Mouse (Mus musculus) CD4-positive helper T cell, adult 2 months (primary cell): ENCODE data around the gene Pramel4.
"Not testable (repeated sequence)": the region's sequence is repeated elsewhere in the genome, so short reads cannot be mapped to it uniquely, and the experiment has no call there.

Experiments used
- DNase-seq: peaks from one replicate; pipeline ENCODE4 v3.0.0-alpha.2; 2012; ENCODE audit warnings: low read depth, missing footprints, low spot score

The Pramel4 gene

DNA sequence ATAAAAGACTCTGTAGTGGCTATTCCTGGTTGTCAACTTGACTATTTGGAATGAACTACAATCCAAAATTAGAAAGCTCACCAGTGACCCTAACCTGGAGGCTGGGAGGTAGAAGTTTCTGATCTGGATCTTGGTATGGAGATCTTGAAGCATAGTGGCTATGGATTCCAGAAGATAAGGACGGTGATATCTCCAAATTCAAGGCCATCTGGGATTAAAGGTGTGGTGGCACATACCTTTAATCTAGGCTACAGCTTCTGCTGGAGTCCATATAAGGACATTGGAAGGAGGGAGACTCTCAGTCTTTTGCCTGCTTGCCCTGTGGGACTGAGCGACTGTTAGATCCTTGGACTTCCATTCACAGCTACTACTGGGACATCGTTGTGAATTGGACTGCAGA is at the start of gene Pramel4:
TSS of gene Pramel4 (plus strand) at position 301 of the 400 bp plus-strand sequence.
- DNase-seq, result not testable (repeated sequence)

GRCm38 (mm10) chr4:144106174-144106573 is 47.2 kb downstream of the Pramel4 start, which contains the start of gene Gm13102:
Gene Gm13102 (plus strand): TSS chr4:144106474.
- DNase-seq, result not testable (repeated sequence)
